ENCODE assay signal across 8 mouse cellular contexts in genomic region chr13:23561883-23562659, GRCm38 (mm10). TPM values are rescaled to one million over a fixed set of nuclear protein-coding genes. Genes with fewer than 3 reads are reported as not detected.
DNase-seq lines count a peak whose midpoint lies in the region; ATAC-seq and TF ChIP-seq lines count a peak whose summit lies in the region.
"Not testable (repeated sequence)": the region's sequence is repeated elsewhere in the genome, so short reads cannot be mapped to it uniquely, and the experiment has no call there.

Hist1h3e (minus strand) TSS chr13:23562369.

- peak; percentile 79 for ATAC-seq in common myeloid progenitor, adult 5-6 weeks (replicated peaks; ENCODE audit: low read depth, poor library complexity, severe bottlenecking)
- ATAC-seq in hindbrain, postnatal 0 days: peak; percentile 96
- peak; percentile 92 for ATAC-seq in megakaryocyte, adult 5-6 weeks (ENCODE audit: poor library complexity, severe bottlenecking)

- H3K4me2 ChIP-seq in hindbrain, postnatal 0 days (ENCODE audit: low read depth, low read length): peak within 1 kb of the TSS; percentile 86

- H3K9ac ChIP-seq in hindbrain, postnatal 0 days (replicated peaks; ENCODE audit: low read length): peak within 1 kb of the TSS; percentile 58

- H3K27me3 ChIP-seq in hindbrain, postnatal 0 days (ENCODE audit: insufficient read depth, low read length): not testable (repeated sequence)

- intact Hi-C loops in gastrocnemius, adult 2 months (cut with DNase I): loop anchor here (10.0 kb wide), 1 partner anchor 173 kb away; the partner anchor contains the start of gene Hist1h1c
- intact Hi-C loops in left cerebral cortex, adult 2 months (cut with DNase I): not testable (repeated sequence)

- peak; percentile 97 for DNase-seq in ZHBTc4 (ENCODE audit: low read depth, low spot score)
- peak; percentile 92 for DNase-seq in gastrocnemius, adult 2 months
- peak; percentile 99 for DNase-seq in hindbrain, postnatal 0 days (ENCODE audit: low spot score)
- DNase-seq in left cerebral cortex, adult 2 months (ENCODE audit: extremely low spot score in 1 of 2, low spot score in 2 of 2): peak; percentile 91 to 95
- DNase-seq in right cerebral cortex, adult 2 months (ENCODE audit: low spot score in 2 of 2): peak; percentile 95
- peak; percentile 94 for DNase-seq in urinary bladder, postnatal 14 days (ENCODE audit: low spot score)

- not testable (repeated sequence) for H3K36me3 ChIP-seq in hindbrain, postnatal 0 days (ENCODE audit: insufficient read depth, low read length)

- WGBS in hindbrain, postnatal 0 days: under 1% methylated on average over 33 of the region's 67 CpGs

- peak within 1 kb of the TSS; percentile 86 for H3K4me3 ChIP-seq in gastrocnemius, adult 2 months
- H3K4me3 ChIP-seq in hindbrain, postnatal 0 days (ENCODE audit: low read length): peak within 1 kb of the TSS; percentile 44
- H3K4me3 ChIP-seq in left cerebral cortex, adult 2 months: peak within 1 kb of the TSS; percentile 71

- not testable (repeated sequence) for H3K9me3 ChIP-seq in hindbrain, postnatal 0 days (ENCODE audit: low read length)

- peak within 1 kb of the TSS; percentile 98 for H3K27ac ChIP-seq in gastrocnemius, adult 2 months
- H3K27ac ChIP-seq in hindbrain, postnatal 0 days: peak within 1 kb of the TSS; percentile 95
- peak within 1 kb of the TSS; percentile 96 for H3K27ac ChIP-seq in left cerebral cortex, adult 2 months

- TF ChIP-seq CTCF in gastrocnemius, adult 2 months (IDR thresholded peaks at IDR 0.05); hindbrain, postnatal 0 days (IDR thresholded peaks at IDR 0.05; ENCODE audit: low read depth); left cerebral cortex, adult 2 months (IDR thresholded peaks at IDR 0.05): not testable (repeated sequence)

- H3K4me1 ChIP-seq in hindbrain, postnatal 0 days (ENCODE audit: insufficient read depth, low read length): not testable (repeated sequence)

RNA-seq across cellular contexts. Expression of gene Hist1h3e, which starts in this region (rescaled TPM):
- 574 and 671 TPM in 2 replicates for total RNA-seq in common myeloid progenitor, adult 5-6 weeks (2017)
- total RNA-seq in gastrocnemius, adult 2 months (2021): 10 to 100 TPM in 1 of 2 experiments, 1 to 10 TPM in 1; 8.3 to 12.9 TPM
- total RNA-seq in hindbrain, postnatal 0 days (2014; rRNA removed): 528 and 734 TPM in 2 replicates
- polyA plus RNA-seq in hindbrain, postnatal 0 days (2015; fragmentation: Nextera tagmentation; extraction: Ambion mirVana): 1.3 and 2.8 TPM in 2 replicates
- 10 to 100 TPM; 40.1 to 50.4 TPM for total RNA-seq in left cerebral cortex, adult 2 months (2021)
- total RNA-seq in megakaryocyte, adult 5-6 weeks (2015): 101 and 161 TPM in 2 replicates
- 295 and 358 TPM in 2 replicates for total RNA-seq in megakaryocyte, adult 5-6 weeks (2017)

Comparison
In these comparisons a context has a peak if more than half of its experiments do, and no peak if none do; other contexts are left out.
1. Peak in every context shown above with its lines: DNase-seq, ATAC-seq, H3K4me3 ChIP-seq and H3K27ac ChIP-seq.